Mouse (Mus musculus) small intestine, adult 2 months (tissue): ENCODE results near the gene Btbd18. TPM values are rescaled to one million over a fixed set of nuclear protein-coding genes. Genes with fewer than 3 reads are reported as not detected.

ENCODE experiments used
- H3K27ac ChIP-seq: fragments of 200-500 bp; 2 replicates; pipeline ENCODE4 v1.5.1; 2012; ENCODE audit warnings: low read depth, low read length, control low read depth, inconsistent platforms; ENCODE audit not compliant: insufficient read depth
- H3K27me3 ChIP-seq: fragments of 200-500 bp; 2 replicates; pipeline ENCODE4 v1.6.1; 2012; ENCODE audit warnings: mild to moderate bottlenecking, moderate library complexity, low read length, inconsistent platforms; ENCODE audit not compliant: control insufficient read depth, insufficient read depth
- H3K36me3 ChIP-seq: fragments of 200-500 bp; 2 replicates; pipeline ENCODE4 v1.6.1; 2012; ENCODE audit warnings: mild to moderate bottlenecking, low read length, control low read depth, inconsistent platforms; ENCODE audit not compliant: control insufficient read depth, insufficient read depth
- H3K4me1 ChIP-seq: fragments of 200-500 bp; 2 replicates; pipeline ENCODE4 v1.6.1; 2012; ENCODE audit warnings: low read length, inconsistent platforms, mixed read lengths; ENCODE audit not compliant: control insufficient read depth, insufficient read depth, insufficient read length
- H3K4me3 ChIP-seq: fragments of 200-500 bp; 2 replicates; pipeline ENCODE4 v1.5.1; 2012; ENCODE audit warnings: low read depth, mild to moderate bottlenecking, control low read depth, inconsistent platforms, low read length, moderate library complexity
- CTCF ChIP-seq: fragments of 200-500 bp; IDR thresholded peaks from 2 replicates; pipeline ENCODE4 v1.5.1; 2012; ENCODE audit warnings: low read depth, mild to moderate bottlenecking, control low read depth, inconsistent platforms, low read length, moderate library complexity, mixed read lengths; ENCODE audit not compliant: insufficient replicate concordance, insufficient read length; ENCODE audit errors: extremely low read depth
- POLR2A ChIP-seq: fragments of 200-500 bp; IDR thresholded peaks from 2 replicates; pipeline ENCODE4 v1.6.1; 2012; ENCODE audit warnings: low read depth, mild to moderate bottlenecking, control low read depth, inconsistent platforms, low read length, moderate library complexity
- WGBS: fragments of 180-500 bp; shearing (Covaris S2); methylation state at CpG from one replicate; pipeline ENCODE4 v1.1.7; 2018; 5-methylcytosine and 5-hydroxymethylcytosine counted together
- polyA plus RNA-seq: library from polyadenylated mRNA; depleted of rRNA; stranded (reverse); fragments of >200 nt; gene quantifications from 2 replicates; pipeline ENCODE4 v1.2.3, GENCODE M21; 2012; rRNA removed

The Btbd18 gene
- polyA plus RNA-seq, 1 experiment, result not detected

DNA sequence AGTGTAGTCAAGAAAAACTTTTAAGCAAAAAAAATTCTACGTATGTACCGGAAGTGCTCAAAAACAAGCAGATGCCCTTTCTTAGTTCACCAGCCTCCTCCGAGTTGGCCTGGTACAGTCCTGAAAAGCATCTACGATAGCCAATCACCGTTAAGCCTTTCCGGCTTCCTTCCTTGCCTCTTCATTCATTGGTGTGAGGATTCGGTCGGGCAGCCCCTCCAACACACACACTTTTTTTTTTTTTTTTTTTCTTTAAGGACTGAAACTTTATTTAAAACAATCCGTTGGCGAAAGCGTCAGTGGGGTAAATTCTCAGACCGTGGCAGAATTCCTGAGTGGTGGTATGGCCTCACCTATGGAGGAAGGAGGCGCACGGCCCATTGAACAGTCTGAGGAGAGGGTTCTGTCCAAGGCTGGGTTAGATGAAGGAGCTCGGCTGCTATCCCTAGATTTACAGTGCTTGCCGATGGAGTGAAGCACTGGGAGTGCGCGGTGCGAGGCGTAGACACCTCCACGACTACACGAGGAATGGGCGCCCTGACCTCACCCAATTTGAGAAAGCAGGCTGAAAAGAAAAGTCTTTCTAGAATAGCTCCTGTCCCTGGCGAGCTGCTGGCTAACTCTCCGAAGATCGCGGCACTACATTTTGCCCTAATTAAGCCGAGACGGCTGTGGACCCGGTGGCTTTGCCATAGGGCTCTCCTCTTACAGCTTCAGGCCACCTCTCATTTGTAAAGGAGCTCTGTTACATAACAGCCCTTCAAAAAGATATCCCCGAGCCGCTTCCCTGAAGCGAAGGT, 56.9 kb downstream of the Btbd18 start:
- Histone ChIP-seq H3K27ac (peak overlapping the region; percentile 92), H3K36me3 (peaks cover 2% of the 10 kb centered on the region; the same call in 1 of the 2 replicates), H3K4me3 (peak overlapping the region; percentile 87), H3K4me1 (peaks cover 6% of the 10 kb centered on the region; the same call in 1 of the 2 replicates), H3K27me3 (no peaks in the 10 kb centered on the region)
- under 1% methylated on average over 33 of the region's 33 CpGs for WGBS
- TF ChIP-seq POLR2A (0 out of 2 replicates have a peak, but pooled peaks have one; percentile 7), CTCF (no peak)

DNA sequence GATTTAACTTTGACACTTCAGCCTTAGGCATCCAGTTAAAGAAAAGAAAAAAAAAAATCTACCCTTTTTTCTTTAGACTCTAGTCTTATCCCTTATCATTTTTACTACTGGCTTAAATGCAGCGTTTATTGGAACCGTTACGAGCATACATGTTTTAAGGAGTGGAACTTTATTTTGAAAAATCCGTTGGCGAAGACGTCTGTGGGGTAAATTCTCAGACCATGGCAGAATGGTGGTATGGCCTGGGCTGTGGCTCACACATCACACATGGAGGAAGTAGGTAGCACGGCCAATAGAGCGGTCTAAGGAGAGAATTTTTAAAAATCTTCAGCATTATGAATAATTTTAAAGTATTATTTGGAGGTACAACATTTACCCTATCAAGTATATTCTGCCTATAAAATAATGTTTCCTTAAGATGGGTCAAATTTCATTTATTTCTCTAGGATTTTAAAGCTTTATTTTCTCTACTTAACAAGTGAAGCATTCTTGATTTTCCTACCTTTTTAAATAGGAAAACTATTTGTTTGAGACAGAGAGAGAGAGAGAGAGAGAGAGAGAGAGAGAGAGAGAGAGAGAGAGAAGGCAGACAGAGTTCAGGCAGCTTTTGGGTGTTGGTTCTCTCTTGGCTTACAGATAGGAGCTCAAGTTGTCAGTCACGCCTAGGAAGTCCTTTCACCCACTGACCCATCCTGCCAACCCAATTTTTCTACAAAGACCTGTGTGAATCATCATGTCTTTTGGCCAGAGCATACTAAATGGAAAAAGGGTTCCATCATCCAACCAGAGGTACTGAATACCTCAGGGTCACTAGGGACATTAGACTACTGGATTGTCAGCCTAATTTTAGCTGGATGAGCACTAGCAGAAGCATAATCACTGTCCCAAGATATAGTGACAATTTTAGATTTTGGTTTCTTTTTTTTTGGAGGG, 57.8 kb downstream of the Btbd18 start:
- 12% methylated on average over 9 of the region's 9 CpGs for WGBS
- TF ChIP-seq CTCF, result no peak

DNA sequence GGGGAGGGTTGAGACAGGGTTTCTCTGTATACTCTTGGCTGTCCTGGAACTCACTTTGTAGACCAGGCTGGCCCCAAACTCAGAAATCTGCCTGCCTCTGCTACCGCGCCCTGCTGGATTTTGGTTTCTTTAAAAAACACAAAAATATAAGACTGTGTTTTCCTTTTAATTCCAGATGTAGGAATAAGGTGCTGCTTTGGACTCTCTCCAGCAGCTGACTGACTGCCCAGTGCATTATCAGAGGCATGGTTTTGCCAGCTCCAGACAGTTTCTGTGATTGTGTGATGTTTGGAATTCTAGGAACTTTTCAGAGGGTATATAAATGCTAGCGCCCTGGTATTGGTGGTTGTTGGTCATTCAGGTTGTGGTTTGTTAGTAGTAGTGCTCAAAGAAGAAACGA, 58.5 kb downstream of the Btbd18 start:
- Histone ChIP-seq H3K27me3 (no peaks in the 10 kb centered on the region), H3K36me3 (0 out of 2 replicates have a peak, but pooled peaks cover 6% of the 10 kb centered on the region), H3K4me3 (no peak overlapping the region), H3K27ac (no peak overlapping the region), H3K4me1 (peaks cover 6% of the 10 kb centered on the region; the same call in 1 of the 2 replicates)
- TF ChIP-seq POLR2A (no peak), CTCF (no peak)
- 92% methylated on average over 4 of the region's 4 CpGs for WGBS

More for the DNA sequence above, 57.8 kb downstream of the Btbd18 start:
- Histone ChIP-seq H3K36me3 (0 out of 2 replicates have a peak, but pooled peaks cover 6% of the 10 kb centered on the region), H3K4me3 (no peak overlapping the region), H3K27ac (peak overlapping the region; percentile 92), H3K27me3 (no peaks in the 10 kb centered on the region), H3K4me1 (peaks cover 6% of the 10 kb centered on the region; the same call in 1 of the 2 replicates)

Other genes starting within 250 kb of the Btbd18 start
- 0.37 and 0.81 TPM in 2 replicates for gene Calcrl, start 233.7 kb upstream of the Btbd18 start, polyA plus RNA-seq
- 0.44 and 0.81 TPM in 2 replicates for gene Tfpi, start 182.3 kb upstream of the Btbd18 start, polyA plus RNA-seq
- 29.0 and 80.2 TPM in 2 replicates for gene Ctnnd1, start 8.3 kb upstream of the Btbd18 start, polyA plus RNA-seq
- gene Selenoh, start 11.7 kb downstream of the Btbd18 start, polyA plus RNA-seq, result 42.8 and 47.3 TPM in 2 replicates
- not detected in 2 replicates for gene Gm28635, start 19.0 kb downstream of the Btbd18 start, polyA plus RNA-seq
- gene Med19, start 19.3 kb downstream of the Btbd18 start, polyA plus RNA-seq, result 2.7 and 5.1 TPM in 2 replicates
- gene Tmx2, start 20.1 kb downstream of the Btbd18 start, polyA plus RNA-seq, result 15.5 and 17.4 TPM in 2 replicates
- gene Zdhhc5, start 56.1 kb downstream of the Btbd18 start, polyA plus RNA-seq, result 23.2 and 46.1 TPM in 2 replicates
- gene Clp1, start 68.3 kb downstream of the Btbd18 start, polyA plus RNA-seq, result 4.3 and 11.4 TPM in 2 replicates
- 0.57 and 2.4 TPM in 2 replicates for gene Ypel4, start 75.0 kb downstream of the Btbd18 start, polyA plus RNA-seq
- 0.18 and 0.25 TPM in 2 replicates for gene Gm19426, start 84.6 kb downstream of the Btbd18 start, polyA plus RNA-seq
- gene Serping1, start 116.4 kb downstream of the Btbd18 start, polyA plus RNA-seq, result 66.5 and 97.6 TPM in 2 replicates
- 28.6 and 85.7 TPM in 2 replicates for gene Ube2l6, start 139.7 kb downstream of the Btbd18 start, polyA plus RNA-seq
- 0.06 TPM in 1 of 2 replicates, not detected in the other for gene Smtnl1, start 163.6 kb downstream of the Btbd18 start, polyA plus RNA-seq
- gene Timm10, start 167.9 kb downstream of the Btbd18 start, polyA plus RNA-seq, result 28.6 and 32.0 TPM in 2 replicates
- gene Slc43a1, start 179.8 kb downstream of the Btbd18 start, polyA plus RNA-seq, result 1.8 and 4.4 TPM in 2 replicates
- gene Rtn4rl2, start 227.6 kb downstream of the Btbd18 start, polyA plus RNA-seq, result 4.8 and 11.8 TPM in 2 replicates